Mouse (Mus musculus) MEL (cell line): Measurements from ENCODE around the gene 2510002D24Rik. TPM values are rescaled to one million over a fixed set of nuclear protein-coding genes. Genes with fewer than 3 reads are reported as not detected.

Experiments
- DNase-seq: peaks from one replicate; pipeline ENCODE4 v3.0.0; 2011; ENCODE audit warnings: low read depth, low spot score
- H3K27ac ChIP-seq: 2 replicates; pipeline ENCODE4 v1.5.1; 2012; ENCODE audit warnings: low read depth, mild to moderate bottlenecking, control low read depth, low read length, moderate library complexity; ENCODE audit not compliant: control insufficient read depth
- H3K27me3 ChIP-seq, 2 experiments: fragments of 150-350 bp in 1 of 2; sonication (generic) in 1 of 2; 2 replicates each; pipeline ENCODE4 v1.6.1; 2012; ENCODE audit warnings: low read length in 2 of 2, mild to moderate bottlenecking in 2 of 2, improper control_type of control experiment in 1 of 2, moderate library complexity in 1 of 2; ENCODE audit not compliant: insufficient read depth in 2 of 2, control insufficient read depth in 1 of 2
- H3K36me3 ChIP-seq, 2 experiments: 2 replicates each; pipeline ENCODE4 v1.6.1; 2012 to 2014; ENCODE audit warnings: low read length in 2 of 2, improper control_type of control experiment in 1 of 2, inconsistent platforms in 1 of 2, mild to moderate bottlenecking in 1 of 2; ENCODE audit not compliant: insufficient read depth in 2 of 2, control insufficient read depth in 1 of 2
- H3K4me1 ChIP-seq, 2 experiments: fragments of 150-350 bp in 1 of 2; sonication (generic) in 1 of 2; 2 replicates each; pipeline ENCODE4 v1.6.1; 2012; ENCODE audit warnings: low read length in 2 of 2, improper control_type of control experiment in 1 of 2, mild to moderate bottlenecking in 1 of 2; ENCODE audit not compliant: insufficient read depth in 2 of 2, control insufficient read depth in 1 of 2
- H3K4me3 ChIP-seq, 2 experiments: fragments of 150-350 bp in 1 of 2; sonication (generic) in 1 of 2; 2 replicates each; pipeline ENCODE4 v1.5.1; 2012; ENCODE audit warnings: low read depth in 2 of 2, low read length in 2 of 2, mild to moderate bottlenecking in 2 of 2, moderate library complexity in 2 of 2, control low read depth in 1 of 2, improper control_type of control experiment in 1 of 2; ENCODE audit not compliant: control insufficient read depth in 1 of 2, insufficient read depth in 1 of 2
- H3K79me2 ChIP-seq: 2 replicates; pipeline ENCODE4 v1.6.1; 2012; ENCODE audit warnings: mild to moderate bottlenecking, low read length, moderate library complexity; ENCODE audit not compliant: control insufficient read depth, poor library complexity, insufficient read depth
- H3K9ac ChIP-seq: 2 replicates; pipeline ENCODE4 v1.6.1; 2012; ENCODE audit warnings: low read depth, mild to moderate bottlenecking, control low read depth, low read length, moderate library complexity; ENCODE audit not compliant: control insufficient read depth, poor library complexity, severe bottlenecking
- H3K9me3 ChIP-seq: fragments of 150-350 bp; sonication (generic); replicated peaks from 2 replicates; pipeline ENCODE4 v1.6.1; 2012; ENCODE audit warnings: mild to moderate bottlenecking, low read length, improper control_type of control experiment, moderate library complexity; ENCODE audit not compliant: insufficient read depth
- CHD1 ChIP-seq: IDR thresholded peaks from 2 replicates; pipeline ENCODE4 v1.6.1; 2012; ENCODE audit warnings: low read depth, mild to moderate bottlenecking, inconsistent platforms, low read length, improper control_type of control experiment
- CHD2 ChIP-seq: IDR thresholded peaks from 2 replicates; pipeline ENCODE4 v1.6.1; 2011; ENCODE audit warnings: low read length, improper control_type of control experiment
- ELF1 ChIP-seq: IDR thresholded peaks from 2 replicates; pipeline ENCODE4 v1.6.1; 2014; ENCODE audit warnings: low read depth, mild to moderate bottlenecking, inconsistent platforms, low read length, improper control_type of control experiment, moderate library complexity
- GATA1 ChIP-seq: IDR thresholded peaks from 2 replicates; pipeline ENCODE4 v1.6.1; 2011; ENCODE audit warnings: low read depth, low read length, improper control_type of control experiment
- HCFC1 ChIP-seq: IDR thresholded peaks from 2 replicates; pipeline ENCODE4 v1.6.1; 2012; ENCODE audit warnings: low read depth, mild to moderate bottlenecking, inconsistent platforms, low read length, improper control_type of control experiment, moderate library complexity
- JUND ChIP-seq: IDR thresholded peaks from 2 replicates; pipeline ENCODE4 v1.6.1; 2011; ENCODE audit warnings: low read depth, mild to moderate bottlenecking, improper control_type of control experiment, low read length
- MAX ChIP-seq: IDR thresholded peaks from 2 replicates; pipeline ENCODE4 v1.6.1; 2011; ENCODE audit warnings: low read length, improper control_type of control experiment
- MEF2A ChIP-seq: IDR thresholded peaks from 2 replicates; pipeline ENCODE4 v1.6.1; 2014; ENCODE audit warnings: low read depth, mild to moderate bottlenecking, inconsistent platforms, low read length, improper control_type of control experiment; ENCODE audit not compliant: poor library complexity, insufficient replicate concordance, severe bottlenecking; ENCODE audit errors: extremely low read depth
- MXI1 ChIP-seq: IDR thresholded peaks from 2 replicates; pipeline ENCODE4 v1.6.1; 2011; ENCODE audit warnings: mild to moderate bottlenecking, low read depth, low read length, improper control_type of control experiment
- MYB ChIP-seq: IDR thresholded peaks from 2 replicates; pipeline ENCODE4 v1.6.1; 2011; ENCODE audit warnings: mild to moderate bottlenecking, low read depth, low read length, improper control_type of control experiment
- POLR2AphosphoS2 ChIP-seq: IDR thresholded peaks from 2 replicates; pipeline ENCODE4 v1.6.1; 2011; ENCODE audit warnings: low read length, improper control_type of control experiment
- POLR2AphosphoS5 ChIP-seq: IDR thresholded peaks from 2 replicates; pipeline ENCODE4 v1.6.1; 2012; ENCODE audit warnings: low read depth, borderline replicate concordance, mild to moderate bottlenecking, inconsistent platforms, low read length, moderate library complexity, mixed read lengths
- RCOR1 ChIP-seq: IDR thresholded peaks from 2 replicates; pipeline ENCODE4 v1.6.1; 2012; ENCODE audit warnings: low read depth, mild to moderate bottlenecking, inconsistent platforms, low read length, improper control_type of control experiment
- TBP ChIP-seq: IDR thresholded peaks from 2 replicates; pipeline ENCODE4 v1.8.0; 2011; ENCODE audit warnings: low read depth, low read length, improper control_type of control experiment
- UBTF ChIP-seq: IDR thresholded peaks from 2 replicates; pipeline ENCODE4 v1.6.1; 2012; ENCODE audit warnings: low read depth, mild to moderate bottlenecking, inconsistent platforms, low read length, improper control_type of control experiment, moderate library complexity, borderline replicate concordance; ENCODE audit not compliant: insufficient read depth
- USF1 ChIP-seq: IDR thresholded peaks from 2 replicates; pipeline ENCODE4 v1.6.1; 2014; ENCODE audit warnings: low read depth, mild to moderate bottlenecking, inconsistent platforms, low read length, improper control_type of control experiment, moderate library complexity
- ZC3H11A ChIP-seq: IDR thresholded peaks from 2 replicates; pipeline ENCODE4 v1.6.1; 2012; ENCODE audit warnings: low read depth, mild to moderate bottlenecking, inconsistent platforms, low read length, improper control_type of control experiment
- ZKSCAN1 ChIP-seq: IDR thresholded peaks from 2 replicates; pipeline ENCODE4 v1.6.1; 2012; ENCODE audit warnings: low read depth, mild to moderate bottlenecking, inconsistent platforms, low read length, improper control_type of control experiment, moderate library complexity
- ZNF384 ChIP-seq: IDR thresholded peaks from 2 replicates; pipeline ENCODE4 v1.6.1; 2012; ENCODE audit warnings: low read depth, mild to moderate bottlenecking, inconsistent platforms, low read length, improper control_type of control experiment
- polyA plus RNA-seq, 2 experiments: library from polyadenylated mRNA; stranded (reverse) in 1 of 2; unstranded in 1 of 2; fragments of >175 nt in 1 of 2; fragments of >200 nt in 1 of 2; gene quantifications; 2 replicates each; pipeline versions ENCODE4 v1.2.1 to v1.2.4; 2012; ENCODE audit warnings: low replicate concordance in 2 of 2, low read depth in 1 of 2; ENCODE audit not compliant: insufficient read length in 2 of 2, insufficient read depth in 1 of 2, missing spikeins in 1 of 2
- total RNA-seq: library from RNA; depleted of rRNA; stranded (reverse); fragments of 300-350 nt; gene quantifications from 2 replicates; pipeline ENCODE4 v1.2.3, GENCODE M21; 2012

2510002D24Rik gene
- total and polyA plus RNA-seq, 3 experiments = 25.3 to 33.0 TPM; not detected in 1

DNA sequence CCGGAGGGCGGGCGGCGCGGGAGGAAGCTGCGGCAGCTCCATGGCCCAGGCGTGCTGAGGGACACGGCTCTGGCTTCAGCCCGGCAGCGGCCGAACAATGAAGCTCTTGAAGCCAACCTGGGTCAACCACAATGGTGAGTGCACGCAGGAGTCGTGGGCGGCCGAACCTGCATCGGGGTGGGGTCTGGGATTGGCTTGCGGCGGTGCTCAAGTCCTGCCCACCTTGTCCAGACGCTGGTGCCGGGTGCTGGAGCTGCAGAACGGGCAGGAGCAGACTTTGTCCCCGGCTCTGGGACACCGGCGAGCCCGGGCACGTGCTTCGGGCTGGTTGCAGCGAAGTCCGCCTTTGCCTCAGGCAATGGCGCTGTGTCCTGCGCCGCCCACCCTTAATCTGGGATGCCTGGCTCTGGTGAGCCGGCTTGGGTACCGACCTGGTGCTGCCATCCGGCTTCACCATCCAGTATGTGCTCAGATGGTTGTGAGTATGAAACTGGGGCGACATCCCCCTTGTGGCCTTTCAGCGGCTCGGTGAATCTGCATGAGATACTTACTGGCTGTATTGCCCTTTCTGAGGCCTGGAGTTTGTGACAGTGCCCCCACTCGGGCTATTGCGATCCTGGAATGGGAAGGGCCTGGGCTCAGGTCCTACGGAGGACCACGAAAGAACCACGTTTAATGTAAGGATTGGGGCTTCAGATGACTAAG lies 41.2 kb downstream of the 2510002D24Rik start (continued):
- TF ChIP-seq MEF2A (peak; percentile 31; the same call in 1 of the 2 replicates), MXI1 (peak; percentile 90), HCFC1 (peak; percentile 55), CHD1 (peak; percentile 93), ELF1 (no peak), RCOR1 (no peak), UBTF (no peak), JUND (no peak)
- TF ChIP-seq, all 39 proteins: peak for 17

DNA sequence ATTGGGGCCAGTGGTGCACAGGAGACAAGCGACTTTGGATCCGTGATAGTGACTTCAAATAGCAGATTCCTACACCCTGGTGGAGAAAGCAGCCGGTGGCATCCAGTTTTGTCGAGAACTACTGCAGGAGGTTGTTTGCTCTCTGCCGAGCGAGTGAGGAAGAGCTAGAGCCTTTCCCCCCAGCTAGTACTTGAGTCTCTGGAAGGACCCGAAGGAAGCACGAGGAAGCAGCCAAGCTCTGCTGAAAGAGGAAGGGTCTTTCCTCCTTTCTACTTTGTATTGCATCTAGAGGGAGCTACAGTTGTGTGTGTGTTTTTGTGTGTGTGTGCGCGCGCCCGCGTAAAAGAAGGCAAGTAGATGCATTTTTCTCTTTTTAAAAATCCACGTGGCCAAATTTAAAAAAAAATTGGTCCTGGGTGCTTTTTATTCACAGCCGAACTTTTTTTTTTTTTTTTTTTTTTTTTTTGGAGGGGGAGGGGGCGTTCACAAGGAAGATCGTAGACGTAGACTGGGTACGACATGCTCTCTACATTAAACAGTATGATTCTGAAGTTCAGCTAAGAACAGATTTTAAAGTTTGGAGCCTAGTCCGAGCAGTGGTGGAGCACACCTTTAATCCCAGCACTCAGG lies 41.8 kb downstream of the 2510002D24Rik start:
- TF ChIP-seq ELF1 (no peak), USF1 (no peak), CHD2 (no peak), POLR2AphosphoS2 (no peak), TBP (peak; percentile 72), ZC3H11A (no peak), GATA1 (no peak), ZKSCAN1 (no peak), ZNF384 (peak; percentile 85), MYB (no peak), MAX (no peak), POLR2AphosphoS5 (no peak)
- Histone ChIP-seq H3K4me1 (peaks cover 15 to 28% of the 10 kb centered on the region in 2 experiments), H3K36me3 (peaks cover 22 to 45% of the 10 kb centered on the region in 2 experiments), H3K4me3 (peak overlapping the region; percentile 76 to 92), H3K27me3 (no peaks in the 10 kb centered on the region), H3K27ac (peak overlapping the region; percentile 54), H3K9ac (peak overlapping the region; percentile 97), H3K79me2 (peaks cover 77% of the 10 kb centered on the region), H3K9me3 (no peaks in the 10 kb centered on the region)
- DNase-seq = no peak
